Mouse (Mus musculus): ENCODE results near the gene Serinc3.
A peak's percentile ranks its signal among the peaks of the same experiment; 100 is the strongest.
"Not testable (repeated sequence)": the region's sequence is repeated elsewhere in the genome, so short reads cannot be mapped to it uniquely, and the experiment has no call there.

Gene Serinc3

DNA sequence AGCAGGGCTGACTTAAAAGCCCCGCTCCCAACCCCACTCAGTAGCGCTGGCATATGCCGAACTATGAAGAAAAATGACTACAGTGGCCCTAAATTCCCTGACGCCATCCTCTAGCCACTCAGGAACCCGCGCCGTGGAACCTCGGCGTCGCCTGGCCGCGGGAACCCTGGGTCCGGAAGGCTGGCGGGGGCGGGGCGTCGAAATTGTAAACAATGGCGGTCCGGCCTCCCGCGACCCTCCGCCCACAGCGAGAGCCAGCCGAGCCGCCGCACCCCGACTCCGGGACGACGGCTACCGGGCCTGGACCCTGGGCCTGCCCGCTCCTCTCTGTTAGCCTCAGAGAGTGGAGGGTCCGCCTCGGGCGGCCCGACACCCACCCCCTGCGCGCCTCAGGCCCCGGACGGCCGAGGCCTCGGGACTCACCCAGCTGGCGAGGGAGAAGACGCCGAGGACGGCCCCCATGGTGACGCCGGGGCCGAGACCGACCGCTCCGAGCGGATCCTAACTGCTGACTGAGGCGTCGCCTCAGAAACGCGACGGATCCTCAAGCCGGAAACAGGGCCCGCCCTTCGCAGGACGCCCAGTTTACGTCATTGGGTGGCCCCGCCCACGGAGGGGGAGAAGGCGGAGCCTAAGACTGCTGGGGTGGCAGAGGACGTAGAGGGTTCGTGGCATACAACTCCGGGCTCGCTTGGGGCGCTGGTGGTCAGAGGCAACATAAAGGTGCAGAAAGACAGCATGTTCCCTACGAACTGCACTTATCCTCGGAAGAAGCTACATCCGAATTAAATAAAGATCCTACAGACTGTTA, at the start of gene Serinc3:
Gene Serinc3, minus strand, starts transcription at position 557 of the 811 bp plus-strand sequence.
- DNase-seq: peak; percentile 100

DNA sequence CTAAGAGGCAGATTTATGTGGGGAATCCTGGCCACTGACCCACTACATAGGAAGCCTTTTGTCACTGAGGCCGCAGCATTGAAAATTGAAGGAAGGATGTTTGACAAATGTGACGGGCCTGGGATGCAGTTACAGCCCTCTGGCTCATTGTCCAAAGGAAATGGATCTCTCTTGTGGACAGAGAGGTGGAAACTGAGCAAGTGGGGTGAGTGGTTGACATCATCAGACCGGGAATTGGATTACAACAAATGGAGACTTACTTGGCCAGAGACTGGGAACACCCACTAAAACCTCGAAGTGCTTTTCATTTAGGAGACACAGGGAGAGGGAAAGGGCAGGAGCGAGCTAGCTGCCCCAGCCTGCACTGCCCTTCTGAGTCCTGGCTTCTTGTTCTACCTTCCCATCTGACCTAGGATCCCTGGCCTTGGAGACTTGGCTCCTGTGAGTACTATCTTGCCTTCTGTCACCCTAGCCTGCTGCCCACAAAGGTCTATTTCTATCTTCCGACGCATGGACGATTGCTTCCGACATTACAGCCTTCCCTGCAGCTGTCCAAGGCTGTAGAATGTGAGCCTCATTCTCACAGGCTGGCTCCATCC, 48.9 kb upstream of the Serinc3 start:
- DNase-seq: no peak

DNA sequence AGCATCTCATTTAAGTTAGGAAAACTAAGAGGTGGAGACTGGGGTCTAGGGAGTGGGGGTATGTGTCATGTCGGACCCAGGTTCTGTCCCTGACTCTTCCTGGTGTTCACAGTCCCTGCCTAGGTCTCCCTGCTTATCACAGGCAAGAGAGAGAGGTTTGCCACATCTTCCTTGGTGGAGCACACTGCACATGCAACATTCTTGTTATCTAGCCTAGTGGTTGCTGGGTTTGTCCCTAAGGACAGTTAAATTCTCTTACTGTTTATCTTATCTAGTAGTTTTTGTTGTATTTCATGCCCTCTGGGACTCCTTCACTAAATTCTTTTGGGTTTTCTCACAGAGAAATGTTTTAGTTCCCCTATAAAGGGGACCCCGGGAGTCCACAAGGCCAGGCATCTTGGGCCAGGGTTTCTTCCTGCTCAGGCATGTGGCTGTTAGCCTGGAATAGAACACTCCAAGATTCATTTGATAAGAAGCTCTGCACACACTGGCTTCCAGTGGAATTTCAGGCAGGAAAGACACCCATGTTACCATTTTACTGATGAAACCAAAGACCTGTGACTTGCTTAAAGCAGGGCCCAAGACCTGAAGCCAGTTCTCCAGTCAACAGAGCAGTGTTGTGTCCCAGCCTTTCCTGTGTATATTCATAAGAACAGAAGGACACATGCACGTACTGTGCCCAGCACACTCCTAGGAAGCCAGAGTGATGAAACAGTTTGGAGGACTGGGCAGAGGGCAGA, 48.1 kb upstream of the Serinc3 start:
- DNase-seq: peak; percentile 43

DNA sequence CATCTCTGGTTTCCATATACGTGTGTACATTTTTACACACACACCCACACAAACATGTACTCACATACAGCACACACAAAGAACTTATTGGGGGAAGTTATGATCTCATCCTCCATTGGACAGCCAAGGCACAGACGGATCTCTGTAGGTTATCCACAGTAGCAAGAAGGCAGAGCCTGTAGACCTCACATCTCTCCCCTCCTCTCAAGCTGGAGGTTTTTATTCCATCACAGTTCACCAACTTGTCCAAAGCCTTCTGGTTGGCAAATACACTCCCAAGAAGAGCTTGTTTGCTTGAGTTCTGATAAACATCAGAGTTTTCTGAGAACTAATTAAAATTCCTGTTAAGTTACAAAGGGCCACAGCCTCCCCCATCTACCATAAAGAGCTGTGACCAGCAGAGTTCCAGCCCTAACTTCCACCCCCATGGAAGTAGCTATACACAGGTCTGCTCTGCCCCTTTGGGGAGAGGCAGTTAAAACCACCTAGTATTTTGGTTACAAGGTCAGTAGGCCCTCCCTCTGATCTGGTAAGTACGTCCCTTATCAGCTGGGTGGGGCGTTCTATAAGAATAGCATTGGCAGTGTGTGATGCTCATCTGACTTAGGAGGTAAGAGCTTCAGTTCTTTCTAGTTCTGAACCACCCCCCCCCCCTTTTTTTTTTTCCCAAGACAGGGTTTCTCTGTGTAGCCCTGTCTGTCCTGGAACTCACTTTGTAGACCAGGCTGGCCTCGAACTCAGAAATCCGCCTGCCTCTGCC, 47.1 kb upstream of the Serinc3 start:
- DNase-seq: peak; percentile 49

DNA sequence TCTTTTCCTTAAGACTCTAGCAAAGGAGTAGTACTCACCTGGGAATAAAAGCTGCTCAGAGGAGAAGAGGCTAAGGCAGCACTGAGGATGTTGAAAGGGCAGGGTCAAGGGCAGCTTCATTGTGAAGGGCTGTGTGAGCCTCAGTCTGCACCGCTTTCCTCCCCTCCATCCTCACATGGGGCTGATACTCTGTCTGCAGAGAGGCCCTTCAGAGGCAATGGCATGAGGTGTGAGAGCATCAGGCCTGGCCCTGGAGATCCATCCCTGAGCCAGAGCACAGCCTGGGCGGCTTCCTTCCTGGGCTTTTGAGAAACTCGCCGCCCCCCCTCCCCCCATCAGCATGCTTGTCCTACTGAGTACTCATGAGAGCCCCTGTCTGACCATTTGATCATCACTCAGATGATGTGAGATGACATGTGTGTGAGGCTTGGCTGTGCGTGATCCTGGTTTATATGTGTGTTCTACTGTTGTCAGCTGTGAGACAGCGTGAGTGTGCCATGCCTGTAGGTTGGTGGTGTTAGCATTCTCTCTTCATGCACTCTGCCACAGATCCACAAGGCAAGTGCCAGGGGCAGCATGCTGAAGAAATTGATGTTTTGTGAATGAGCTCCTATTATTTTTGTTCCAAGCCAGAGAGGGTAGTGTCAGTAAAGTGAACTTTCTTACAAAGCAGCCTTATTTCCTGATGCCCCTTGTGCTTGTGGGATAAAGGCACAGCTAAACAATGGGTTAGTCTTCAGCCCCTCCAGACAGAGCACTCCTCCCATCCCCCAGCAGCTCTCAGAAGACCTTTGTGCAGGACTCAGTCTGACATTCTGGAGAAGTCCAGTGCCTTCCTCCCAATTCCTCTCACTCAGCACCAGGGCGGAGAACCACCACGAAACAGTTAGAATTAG, 45.7 kb upstream of the Serinc3 start:
- DNase-seq: no peak

DNA sequence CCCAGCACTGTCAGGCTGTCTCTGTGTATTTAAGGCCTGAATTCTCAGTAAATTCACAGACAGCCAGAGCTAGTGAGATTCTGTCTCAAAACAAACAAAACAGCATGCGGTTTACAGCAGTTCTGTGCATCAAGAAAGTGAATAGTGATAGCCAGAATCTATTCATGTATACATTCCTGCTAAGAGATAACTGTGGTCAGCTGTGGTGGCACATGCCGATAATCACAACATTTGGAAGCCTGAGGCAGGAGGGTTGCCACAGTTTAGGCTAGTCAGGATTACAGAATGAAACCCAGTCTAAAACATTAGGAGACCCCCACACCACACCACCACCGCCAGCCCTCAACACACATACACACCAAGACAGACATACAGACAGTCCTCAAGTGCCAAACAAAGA, 44.8 kb upstream of the Serinc3 start:
- peak; percentile 42 for DNase-seq

DNA sequence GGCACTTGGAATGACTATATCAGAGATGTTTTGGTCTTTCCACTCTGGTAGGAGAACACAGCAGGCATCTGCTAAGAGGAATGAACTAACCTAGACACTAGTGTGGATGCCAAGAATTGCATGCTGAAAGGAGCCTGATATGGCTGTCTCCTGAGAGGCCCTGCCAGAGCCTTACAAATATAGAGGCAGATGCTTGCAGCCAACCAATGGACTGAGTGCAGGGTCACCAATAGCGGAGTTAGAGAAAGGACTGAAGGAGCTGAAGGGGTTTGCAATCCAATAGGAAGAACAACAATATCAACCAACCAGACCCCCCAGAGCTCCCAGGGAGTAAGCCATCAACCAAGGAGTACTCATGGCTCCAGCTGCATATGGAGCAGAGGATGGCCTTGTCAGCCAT, 43.4 kb upstream of the Serinc3 start:
- not testable (repeated sequence) for DNase-seq

DNA sequence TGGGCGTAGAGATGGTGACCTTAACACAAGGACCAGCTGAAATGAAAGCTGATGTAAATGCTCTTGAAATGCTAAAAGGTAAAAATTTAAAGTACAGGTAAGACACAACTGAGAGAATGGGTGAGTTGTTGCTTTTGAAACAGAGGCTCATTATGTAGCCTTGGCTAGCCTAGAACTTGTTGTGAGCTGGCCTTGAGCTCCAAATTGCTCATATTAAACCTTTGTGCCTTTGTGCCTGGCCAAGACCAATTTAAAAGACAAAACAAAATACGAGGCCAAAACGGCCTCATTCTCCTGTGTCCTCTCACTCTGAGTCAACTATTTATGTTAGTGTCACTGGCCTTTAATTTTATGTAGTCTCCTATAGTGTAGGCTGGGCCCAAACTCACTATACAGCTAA, 42.0 kb upstream of the Serinc3 start:
- DNase-seq: no peak

DNA sequence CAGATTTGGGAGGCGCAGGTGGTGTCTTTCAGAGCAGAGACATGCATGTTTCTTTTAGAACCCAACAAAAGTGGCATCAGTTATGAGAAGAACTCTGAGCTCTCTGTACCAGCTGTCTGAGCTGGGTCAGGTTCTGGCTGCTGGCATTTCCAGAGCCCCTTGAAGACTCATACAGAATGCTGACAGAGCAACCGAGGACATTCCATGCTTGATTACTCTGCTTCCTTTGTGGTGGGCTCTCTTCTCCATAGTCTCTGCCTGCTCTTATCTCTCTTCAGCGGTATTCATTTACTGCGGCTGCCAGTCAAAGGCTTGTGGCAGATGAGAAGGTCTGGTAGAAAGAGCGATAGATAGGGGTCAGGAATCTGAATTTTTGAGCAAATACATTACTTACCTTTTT, 41.3 kb upstream of the Serinc3 start:
- DNase-seq: no peak

DNA sequence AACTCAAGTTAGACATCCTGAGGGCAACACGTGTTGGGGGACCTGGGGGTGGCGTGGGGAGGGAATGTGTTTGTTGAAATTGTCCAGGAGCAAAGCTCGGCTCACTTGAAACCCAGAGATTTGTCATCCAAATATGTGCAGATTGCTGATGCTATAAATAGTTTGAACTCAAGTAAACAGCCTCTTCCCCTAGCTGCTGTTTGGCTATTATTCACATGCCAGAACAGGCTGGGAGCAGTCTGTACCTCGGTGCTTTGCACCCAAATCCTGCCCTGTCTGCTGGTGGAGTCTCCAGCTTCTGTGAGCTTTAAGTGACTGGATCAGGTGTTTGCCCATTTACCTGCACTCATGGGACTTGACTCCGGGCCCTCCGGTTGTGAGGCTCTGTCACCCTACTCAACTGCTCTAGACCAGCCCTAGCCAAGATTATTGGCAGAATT, 40.9 kb upstream of the Serinc3 start:
- DNase-seq: no peak

DNA sequence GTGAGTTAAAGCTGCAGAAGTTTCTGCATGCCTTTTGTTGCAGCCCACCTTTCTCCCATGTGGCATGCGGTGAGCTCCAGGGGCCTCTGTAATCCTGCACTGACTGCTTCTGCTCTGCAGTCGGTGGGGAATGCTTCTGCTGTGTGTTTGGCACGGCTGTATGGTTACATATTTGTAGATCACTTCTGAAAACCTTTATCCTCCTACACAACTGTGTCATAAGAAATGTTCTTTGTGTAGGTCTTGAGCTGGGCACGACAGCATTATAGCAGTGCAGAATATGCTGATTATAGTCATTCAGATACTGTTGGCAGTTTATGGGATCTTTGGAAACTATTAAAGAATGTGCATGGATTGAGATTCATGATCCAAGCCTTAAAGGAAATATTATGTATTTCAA, 40.4 kb upstream of the Serinc3 start:
- no peak for DNase-seq

DNA sequence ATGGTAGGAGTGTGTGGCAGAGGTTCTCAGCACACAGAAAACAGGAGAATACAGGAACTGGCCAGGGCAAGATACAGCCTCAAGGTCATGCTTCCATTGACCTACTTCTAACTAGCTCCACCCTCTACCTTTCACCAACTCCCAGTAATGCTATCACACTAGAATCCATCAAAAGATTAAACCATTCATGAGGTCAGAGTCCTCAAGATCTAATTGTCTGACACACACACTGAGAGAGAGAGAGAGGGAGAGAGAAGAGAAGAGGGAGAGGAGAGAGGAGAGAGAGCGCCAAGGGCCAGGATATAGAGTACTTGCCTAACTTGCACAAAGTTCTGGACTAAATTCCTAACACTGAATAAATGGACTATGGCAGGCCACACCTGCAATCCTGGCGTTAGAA, 37.4 kb upstream of the Serinc3 start:
- DNase-seq: no peak

DNA sequence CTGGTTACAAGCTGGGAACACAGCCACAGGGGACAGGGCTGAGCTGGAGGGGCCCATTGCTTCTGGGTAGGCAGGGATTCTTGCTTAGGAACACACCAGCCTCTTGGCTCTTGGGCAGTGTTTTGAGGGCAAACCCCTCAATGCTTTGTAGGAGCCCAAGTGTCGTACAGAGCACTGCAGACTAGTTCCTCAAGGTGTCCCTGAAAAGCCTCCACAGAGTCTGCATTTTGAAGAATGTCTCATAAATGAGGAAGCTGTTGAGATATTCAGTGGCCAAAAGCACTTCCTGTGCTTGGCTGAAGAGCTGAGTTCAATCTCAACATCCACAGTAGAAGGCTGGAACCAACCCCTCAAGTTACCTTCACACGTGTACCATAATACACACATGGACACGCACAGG, 31.8 kb upstream of the Serinc3 start:
- DNase-seq: no peak

DNA sequence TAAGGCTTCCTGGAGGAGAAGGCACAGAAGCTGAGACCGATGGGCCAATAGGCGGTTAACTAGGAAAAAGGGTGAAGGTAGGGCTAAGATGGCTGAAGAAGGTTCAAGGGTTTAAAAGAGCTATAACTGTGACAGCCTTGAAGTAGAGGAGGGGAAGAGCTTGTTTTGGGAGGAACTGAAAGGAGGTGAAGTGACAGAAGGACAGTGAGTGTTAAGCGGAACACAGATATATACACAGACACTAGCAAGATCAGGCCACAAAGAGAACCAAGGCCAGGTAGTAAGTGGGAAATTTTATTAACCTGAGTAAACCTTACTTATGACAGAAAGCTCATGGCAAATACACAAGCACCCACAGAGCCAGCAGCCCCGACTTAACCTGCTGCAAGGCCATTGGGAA, 31.4 kb upstream of the Serinc3 start:
- DNase-seq: no peak

DNA sequence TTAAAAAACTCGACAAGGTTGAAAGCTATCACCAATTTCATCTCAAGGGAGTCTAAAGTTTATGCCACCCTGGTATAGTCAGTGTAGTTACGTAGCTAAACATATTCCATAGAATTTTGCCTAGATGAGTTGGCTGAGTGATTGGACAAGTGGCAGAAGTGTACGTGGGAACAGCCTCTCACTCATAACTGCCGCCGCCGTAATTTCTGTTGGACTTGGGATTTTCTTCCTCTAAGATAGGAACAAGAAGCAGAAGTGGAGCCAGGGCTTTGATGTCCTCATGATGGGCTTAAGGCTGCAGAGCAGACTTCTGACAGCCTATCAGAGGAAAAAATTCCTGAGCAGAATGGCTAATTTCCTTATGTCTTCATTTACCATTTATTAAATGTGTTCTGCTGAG, 30.7 kb upstream of the Serinc3 start:
- DNase-seq: no peak

DNA sequence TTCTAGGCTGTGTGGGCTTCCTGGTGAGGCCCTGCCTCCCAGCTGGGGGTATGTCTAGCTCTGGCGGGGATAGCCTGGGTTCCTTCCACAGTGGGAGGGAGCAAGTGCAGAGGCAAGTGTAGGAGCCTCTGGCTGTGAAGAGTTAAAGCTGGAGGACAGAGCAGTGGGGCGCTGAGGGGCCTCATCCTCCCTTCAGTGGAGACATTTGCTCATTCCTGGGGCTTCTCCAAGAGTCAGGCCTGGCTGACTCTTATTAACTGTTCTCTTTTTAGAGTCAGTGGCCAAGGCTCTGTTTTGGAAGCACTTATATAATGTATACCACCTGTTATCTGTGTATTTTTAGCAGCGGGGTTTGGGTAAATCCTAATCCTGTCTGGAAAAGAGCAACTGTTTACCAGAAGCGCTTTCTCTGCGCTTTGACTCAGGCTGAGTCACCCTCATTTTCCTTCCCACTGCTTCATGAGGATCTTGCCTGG, 30.3 kb upstream of the Serinc3 start:
- DNase-seq: no peak

DNA sequence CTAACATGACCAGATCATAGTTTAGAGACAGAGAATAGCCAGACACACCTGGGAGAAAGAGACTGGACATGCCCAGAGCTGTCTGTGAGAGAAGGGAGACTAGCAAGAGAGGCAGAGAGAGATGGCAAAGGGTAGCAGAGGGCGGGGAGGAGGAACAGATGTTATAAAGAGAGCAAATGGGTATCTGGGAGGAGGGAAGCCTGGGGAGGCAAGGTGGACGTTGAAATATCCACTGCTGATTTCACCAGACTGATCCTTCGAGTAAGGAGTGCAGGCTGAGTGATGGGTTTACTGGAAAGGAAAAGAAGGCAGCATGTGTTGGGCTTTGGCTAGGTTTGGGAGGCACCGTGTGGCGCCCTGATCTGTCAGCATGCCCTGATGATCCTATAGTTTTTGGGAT, 29.5 kb upstream of the Serinc3 start:
- DNase-seq: no peak

DNA sequence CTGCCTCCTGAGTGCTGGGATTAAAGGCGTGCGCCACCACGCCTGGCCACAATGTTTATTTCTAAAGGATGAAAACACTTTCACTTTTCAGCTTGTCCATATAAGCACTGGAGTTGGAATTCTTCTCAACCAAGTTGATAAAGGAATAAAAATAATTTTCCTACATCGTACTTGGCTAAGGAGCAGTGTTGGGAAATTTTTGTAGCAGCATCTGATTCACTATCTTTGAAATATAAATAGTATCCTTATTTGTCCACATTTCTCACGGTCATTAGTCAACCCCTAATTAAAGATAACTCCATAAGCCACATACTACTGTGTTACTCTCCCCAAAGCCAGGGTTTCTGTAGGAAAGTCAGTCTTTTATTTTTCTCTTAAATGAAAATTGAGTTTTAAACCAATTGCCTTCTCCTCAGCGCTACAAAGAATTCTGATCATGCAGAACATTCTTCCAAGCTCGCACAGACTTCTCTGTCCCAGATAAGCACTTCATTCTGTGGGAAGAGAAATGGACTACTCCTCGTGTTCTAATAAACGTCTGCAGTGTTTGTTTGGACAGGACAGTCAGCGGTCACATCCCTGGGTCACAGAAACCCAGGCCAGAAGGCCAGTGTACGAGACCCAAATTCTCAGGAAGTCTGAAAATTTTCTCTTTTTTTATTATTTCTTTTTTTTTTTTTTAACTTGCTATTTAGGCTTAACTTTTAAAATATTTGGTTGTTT, 26.1 kb upstream of the Serinc3 start:
- DNase-seq: no peak

DNA sequence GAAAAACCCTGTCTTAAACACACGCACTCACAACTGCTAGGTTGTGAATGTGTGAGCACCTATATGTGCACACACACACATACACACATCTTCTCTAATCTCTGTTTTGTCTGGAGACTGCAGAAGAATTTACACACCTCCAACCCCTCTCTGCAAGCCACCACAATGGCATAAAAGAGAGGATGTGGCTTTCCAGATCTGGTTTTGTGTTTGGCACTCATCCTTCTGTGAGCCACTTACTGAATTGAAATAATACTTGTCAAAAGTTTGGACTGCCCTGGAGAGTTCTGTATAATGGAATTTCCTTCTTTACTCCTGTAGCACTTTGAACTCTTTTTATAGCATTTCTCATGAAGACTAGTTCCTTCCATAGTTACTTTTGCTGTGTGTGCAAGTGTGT, 22.1 kb upstream of the Serinc3 start:
- DNase-seq: no peak

DNA sequence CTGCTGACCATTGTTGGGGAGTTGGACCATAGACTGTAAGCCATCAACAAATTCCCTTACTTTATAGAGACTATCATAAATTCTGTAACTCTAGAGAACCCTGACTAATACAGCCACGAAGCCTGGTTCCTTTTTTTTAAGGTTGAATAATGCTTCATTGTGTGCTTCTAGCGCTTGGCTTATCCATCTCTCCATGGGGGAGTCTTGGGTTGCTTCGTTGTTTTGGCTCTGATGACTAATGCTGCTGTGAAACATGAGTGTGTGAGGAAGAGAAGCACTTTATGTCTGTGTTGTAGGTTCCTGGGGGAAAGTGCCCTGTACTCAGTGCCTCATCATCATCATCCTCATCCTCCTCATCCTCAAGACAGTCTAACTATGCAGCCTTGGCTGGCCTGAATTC, 19.0 kb upstream of the Serinc3 start:
- no peak for DNase-seq

DNA sequence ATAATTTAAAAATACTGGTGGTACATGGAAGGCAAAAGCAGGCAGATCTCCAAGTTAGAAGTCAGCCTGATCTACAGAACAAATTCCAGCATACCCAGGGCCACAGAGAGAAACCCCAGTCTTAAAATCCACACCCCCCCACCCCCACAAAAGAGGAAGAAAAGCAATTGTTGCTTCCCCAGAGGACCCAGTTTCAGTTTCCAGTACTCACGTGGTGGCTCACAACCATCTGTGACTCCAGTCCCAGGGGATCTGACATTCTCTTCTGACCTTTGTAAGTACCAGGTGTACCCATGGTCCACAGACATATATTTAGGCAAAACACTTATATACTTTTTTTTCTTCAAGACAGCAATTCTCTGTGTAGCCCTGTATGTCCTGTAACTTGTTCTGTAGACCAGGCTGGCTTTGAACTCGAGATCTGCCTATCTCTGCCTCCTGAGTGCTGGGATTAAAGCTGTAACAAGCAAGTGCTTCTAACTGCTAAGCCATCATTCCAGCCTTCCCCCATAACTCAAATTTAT, 17.8 kb upstream of the Serinc3 start:
- no peak for DNase-seq

Measured in liver (tissue).